13 mouse cellular contexts compared by ENCODE assay signal in genomic region chr15:102515261-102515660, GRCm38 (mm10). TPM values are rescaled to one million over a fixed set of nuclear protein-coding genes. Genes with fewer than 3 reads are reported as not detected.
A peak's percentile ranks its signal among the peaks of the same experiment; 100 is the strongest.
DNase-seq lines count a peak whose midpoint lies in the region; ATAC-seq and TF ChIP-seq lines count a peak whose summit lies in the region.
"Had no signal": no experiment of that assay in that cellular context is flagged by ENCODE, and none has a peak within 500 bp of the region (broad histone marks: within the 10 kb centered on the region; RNA-seq: fewer than 3 reads in every experiment).

No protein-coding gene starts in this region.

- H3K4me1 ChIP-seq in heart, embryonic 13.5 days: peaks cover 48% of the 10 kb centered on the region
- peaks cover 2% of the 10 kb centered on the region; the same call in 1 of the 2 replicates for H3K4me1 ChIP-seq in cortical plate, adult 2 months (ENCODE audit: control insufficient read depth, insufficient read depth, low read length)
- H3K4me1 ChIP-seq in forebrain, embryonic 16.5 days (replicated peaks; ENCODE audit: control insufficient read depth, insufficient read depth, low read length): peaks cover 66% of the 10 kb centered on the region
- H3K4me1 ChIP-seq in limb, embryonic 15.5 days: peaks cover 52% of the 10 kb centered on the region

- no peaks in the 10 kb centered on the region for H3K9me3 ChIP-seq in heart, embryonic 13.5 days
- H3K9me3 ChIP-seq in forebrain, embryonic 16.5 days (ENCODE audit: control insufficient read depth, low read length): no peaks in the 10 kb centered on the region
- H3K9me3 ChIP-seq in limb, embryonic 15.5 days: no peaks in the 10 kb centered on the region

- TF ChIP-seq POLR2A in cortical plate, adult 2 months (IDR thresholded peaks at IDR 0.05; ENCODE audit: extremely low read depth, insufficient read depth, low read length): no peak

- DNase-seq in heart, postnatal 10 days: no peak
- DNase-seq in thymus, postnatal 14 days: no peak
- no peak for DNase-seq in layer of hippocampus, adult 18-20 months (ENCODE audit: low spot score in 2 of 2)
- DNase-seq in gastrocnemius, adult 2 months: no peak
- DNase-seq: adrenal gland, postnatal 10 days; B cell, adult 2 months; kidney, adult 2 months had no signal

- H3K27me3 ChIP-seq in heart, embryonic 13.5 days (replicated peaks): no peaks in the 10 kb centered on the region
- H3K27me3 ChIP-seq in forebrain, embryonic 16.5 days (replicated peaks; ENCODE audit: control insufficient read depth, insufficient read depth, low read length): no peaks in the 10 kb centered on the region
- H3K27me3 ChIP-seq in limb, embryonic 15.5 days: no peaks in the 10 kb centered on the region

- H3K4me3 ChIP-seq in heart, embryonic 13.5 days: no peak overlapping the region
- peak overlapping the region; percentile 92; the same call in 1 of the 2 replicates for H3K4me3 ChIP-seq in cortical plate, adult 2 months (ENCODE audit: insufficient read depth, low read length)
- peak overlapping the region; percentile 73 for H3K4me3 ChIP-seq in forebrain, embryonic 16.5 days (replicated peaks; ENCODE audit: low read length)
- H3K4me3 ChIP-seq in limb, embryonic 15.5 days: peak overlapping the region; percentile 72
- no peak overlapping the region for H3K4me3 ChIP-seq in gastrocnemius, adult 2 months

- TF ChIP-seq CTCF in cortical plate, adult 2 months (IDR thresholded peaks at IDR 0.05; ENCODE audit: extremely low read depth, insufficient read depth, low read length): no peak
- TF ChIP-seq CTCF in gastrocnemius, adult 2 months (IDR thresholded peaks at IDR 0.05): no peak

- H3K9ac ChIP-seq in heart, embryonic 13.5 days: no peak overlapping the region; the same call in 1 of the 2 replicates
- H3K9ac ChIP-seq in forebrain, embryonic 16.5 days (replicated peaks; ENCODE audit: low read depth, low read length): no peak overlapping the region
- H3K9ac ChIP-seq in limb, embryonic 15.5 days: no peak overlapping the region

- no peak for ATAC-seq in heart, embryonic 13.5 days (ENCODE audit: extremely low read depth, insufficient number of reproducible peaks, low FRiP score, low TSS enrichment)
- ATAC-seq in forebrain, embryonic 16.5 days: no peak
- ATAC-seq in limb, embryonic 15.5 days (ENCODE audit: insufficient number of reproducible peaks, low FRiP score, low TSS enrichment, low read depth): no peak

- intact Hi-C loops in heart, postnatal 10 days (cut with DNase I): no loop called here
- intact Hi-C loops in gastrocnemius, adult 2 months (cut with DNase I): loop anchor here (5.0 kb wide), 1 partner anchor 43 kb away; the partner anchor contains the start of gene Pcbp2

- no peaks in the 10 kb centered on the region for H3K36me3 ChIP-seq in heart, embryonic 13.5 days
- H3K36me3 ChIP-seq in forebrain, embryonic 16.5 days (ENCODE audit: control insufficient read depth, insufficient read depth): no peaks in the 10 kb centered on the region
- H3K36me3 ChIP-seq in limb, embryonic 15.5 days: 0 out of 2 replicates have a peak, but pooled peaks cover 3% of the 10 kb centered on the region

- WGBS in heart, embryonic 13.5 days: 84% methylated on average over 2 of the region's 2 CpGs
- 85% methylated on average over 2 of the region's 2 CpGs for WGBS in forebrain, embryonic 16.5 days
- WGBS in limb, embryonic 15.5 days: 91% methylated on average over 2 of the region's 2 CpGs

- no peak overlapping the region for H3K27ac ChIP-seq in heart, embryonic 13.5 days (replicated peaks)
- H3K27ac ChIP-seq in cortical plate, adult 2 months (ENCODE audit: insufficient read depth, low read length): no peak overlapping the region
- H3K27ac ChIP-seq in forebrain, embryonic 16.5 days (ENCODE audit: low read length): no peak overlapping the region
- H3K27ac ChIP-seq in limb, embryonic 15.5 days: no peak overlapping the region
- no peak overlapping the region for H3K27ac ChIP-seq in gastrocnemius, adult 2 months

- peak overlapping the region; percentile 93; the same call in 1 of the 2 replicates for H3K4me2 ChIP-seq in heart, embryonic 13.5 days
- peak overlapping the region; percentile 96 for H3K4me2 ChIP-seq in forebrain, embryonic 16.5 days (ENCODE audit: low read length)
- H3K4me2 ChIP-seq in limb, embryonic 15.5 days: peak overlapping the region; percentile 92; the same call in 1 of the 2 replicates

RNA-seq across cellular contexts. Expression of gene Map3k12, which starts 1.6 kb away (rescaled TPM):
- 10.8 and 11.6 TPM in 2 replicates for polyA plus RNA-seq in heart, embryonic 13.5 days (2015; fragmentation: Nextera tagmentation; extraction: Ambion mirVana)
- total RNA-seq in heart, postnatal 10 days (2021): 1 to 10 TPM; 5.1 to 5.2 TPM
- 98.9 and 105 TPM in 2 replicates for polyA plus RNA-seq in cortical plate, adult 2 months (2012; rRNA removed)
- 58.7 and 69.5 TPM in 2 replicates for polyA plus RNA-seq in forebrain, embryonic 16.5 days (2015; fragmentation: Nextera tagmentation; extraction: Ambion mirVana)
- polyA plus RNA-seq in limb, embryonic 15.5 days (2015; fragmentation: Nextera tagmentation; extraction: Ambion mirVana): 16.7 and 17.9 TPM in 2 replicates
- total RNA-seq in layer of hippocampus, adult 18-20 months (2021): 10 to 100 TPM; 88.1 to 90.2 TPM
- total RNA-seq in gastrocnemius, adult 2 months (2021): 1 to 10 TPM; 1.3 to 1.6 TPM

RNA-seq across cellular contexts. Expression of gene Tarbp2, which starts 2.7 kb away (rescaled TPM):
- polyA plus RNA-seq in heart, embryonic 13.5 days (2015; fragmentation: Nextera tagmentation; extraction: Ambion mirVana): 94.6 and 103 TPM in 2 replicates
- total RNA-seq in heart, postnatal 10 days (2021): 10 to 100 TPM; 45.9 to 53.1 TPM
- 62.7 and 74.0 TPM in 2 replicates for polyA plus RNA-seq in cortical plate, adult 2 months (2012; rRNA removed)
- polyA plus RNA-seq in forebrain, embryonic 16.5 days (2015; fragmentation: Nextera tagmentation; extraction: Ambion mirVana): 97.2 and 114 TPM in 2 replicates
- polyA plus RNA-seq in limb, embryonic 15.5 days (2015; fragmentation: Nextera tagmentation; extraction: Ambion mirVana): 81.0 and 88.5 TPM in 2 replicates
- total RNA-seq in layer of hippocampus, adult 18-20 months (2021): 10 to 100 TPM; 27.6 to 27.7 TPM
- total RNA-seq in gastrocnemius, adult 2 months (2021): 10 to 100 TPM; 33.0 to 37.0 TPM

RNA-seq across cellular contexts. Expression of gene Npff, which starts 9.5 kb away (rescaled TPM):
- polyA plus RNA-seq in heart, embryonic 13.5 days (2015; fragmentation: Nextera tagmentation; extraction: Ambion mirVana): 1.0 and 2.3 TPM in 2 replicates
- total RNA-seq in heart, postnatal 10 days (2021): 1 to 10 TPM; 1.4 to 3.8 TPM
- 5.8 and 6.1 TPM in 2 replicates for polyA plus RNA-seq in cortical plate, adult 2 months (2012; rRNA removed)
- polyA plus RNA-seq in forebrain, embryonic 16.5 days (2015; fragmentation: Nextera tagmentation; extraction: Ambion mirVana): 2.9 and 3.1 TPM in 2 replicates
- 2.1 and 2.7 TPM in 2 replicates for polyA plus RNA-seq in limb, embryonic 15.5 days (2015; fragmentation: Nextera tagmentation; extraction: Ambion mirVana)
- 1 to 10 TPM; 2.4 to 2.6 TPM for total RNA-seq in layer of hippocampus, adult 18-20 months (2021)
- total RNA-seq in gastrocnemius, adult 2 months (2021): 1 to 10 TPM; 2.6 TPM

RNA-seq across cellular contexts. Expression of gene Gm10337, which starts 11.7 kb away (rescaled TPM):
- polyA plus RNA-seq in heart, embryonic 13.5 days (2015; fragmentation: Nextera tagmentation; extraction: Ambion mirVana): 4.2 TPM in 1 of 2 replicates, not detected in the other
- total RNA-seq in heart, postnatal 10 days (2021): 1 to 10 TPM in 1 of 2 experiments, not detected in 1; 3.6 TPM
- polyA plus RNA-seq in cortical plate, adult 2 months (2012; rRNA removed): not detected in 2 replicates
- 17.3 and 22.2 TPM in 2 replicates for polyA plus RNA-seq in forebrain, embryonic 16.5 days (2015; fragmentation: Nextera tagmentation; extraction: Ambion mirVana)
- 3.6 and 7.7 TPM in 2 replicates for polyA plus RNA-seq in limb, embryonic 15.5 days (2015; fragmentation: Nextera tagmentation; extraction: Ambion mirVana)
- total RNA-seq in layer of hippocampus, adult 18-20 months (2021): not detected
- not detected for total RNA-seq in gastrocnemius, adult 2 months (2021)
- total RNA-seq: left cerebral cortex, postnatal 10 days; megakaryocyte, adult 5-6 weeks had no signal
- polyA plus RNA-seq: kidney, adult 2 months had no signal

RNA-seq across cellular contexts. Expression of gene Pcbp2, which starts 44.9 kb away (rescaled TPM):
- polyA plus RNA-seq in heart, embryonic 13.5 days (2015; fragmentation: Nextera tagmentation; extraction: Ambion mirVana): 141 and 142 TPM in 2 replicates
- 100 to 1,000 TPM; 547 to 592 TPM for total RNA-seq in heart, postnatal 10 days (2021)
- 415 and 432 TPM in 2 replicates for polyA plus RNA-seq in cortical plate, adult 2 months (2012; rRNA removed)
- polyA plus RNA-seq in forebrain, embryonic 16.5 days (2015; fragmentation: Nextera tagmentation; extraction: Ambion mirVana): 144 and 149 TPM in 2 replicates
- 201 and 221 TPM in 2 replicates for polyA plus RNA-seq in limb, embryonic 15.5 days (2015; fragmentation: Nextera tagmentation; extraction: Ambion mirVana)
- 100 to 1,000 TPM; 495 to 508 TPM for total RNA-seq in layer of hippocampus, adult 18-20 months (2021)
- 100 to 1,000 TPM; 401 to 459 TPM for total RNA-seq in gastrocnemius, adult 2 months (2021)

Comparison
In these comparisons a context has a peak if more than half of its experiments do, and no peak if none do; other contexts are left out.
1. H3K4me3 ChIP-seq: peak in cortical plate, adult 2 months (single experiment), forebrain, embryonic 16.5 days (single experiment) and limb, embryonic 15.5 days (single experiment); none in heart, embryonic 13.5 days (single experiment) and gastrocnemius, adult 2 months (single experiment).
2. Peak in every context shown above with its lines, with median percentiles within 50 percentile points of each other: H3K4me2 ChIP-seq.